In the genomic region with DNA sequence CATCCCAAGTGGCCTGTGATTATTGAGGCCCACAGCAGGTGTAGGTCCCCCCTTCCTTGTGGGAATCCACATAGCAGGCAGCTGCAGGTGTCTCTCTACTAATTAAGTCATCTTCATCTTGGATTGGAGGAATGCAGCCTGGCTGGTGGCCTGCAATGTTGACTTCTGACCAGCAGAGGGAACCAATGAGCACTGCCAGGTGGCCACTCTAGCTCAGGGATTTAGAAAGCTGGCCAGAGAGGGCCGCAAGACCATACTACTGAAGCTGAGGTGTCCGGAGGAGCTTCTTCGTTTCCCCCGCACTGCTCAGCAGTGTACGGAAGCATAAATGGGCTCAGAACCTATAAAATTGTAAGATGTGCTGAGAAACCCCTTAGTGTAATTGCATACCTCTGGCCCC, we compare ENCODE assay signal across 7 mouse cellular contexts. TPM values are rescaled to one million over a fixed set of nuclear protein-coding genes. Genes with fewer than 3 reads are reported as not detected.
DNase-seq lines count a peak whose midpoint lies in the region; ATAC-seq and TF ChIP-seq lines count a peak whose summit lies in the region.

No protein-coding gene starts in this region.

- H3K9ac ChIP-seq in ES-Bruce4 (ENCODE audit: low read depth, poor library complexity, severe bottlenecking), result no peak overlapping the region

- no peak overlapping the region for H3K27ac ChIP-seq in ES-Bruce4 (ENCODE audit: insufficient read depth, low read length)

- TF ChIP-seq EP300 in ES-Bruce4 (IDR thresholded peaks at IDR 0.05; ENCODE audit: insufficient read depth, low read depth, low read length), result no peak

- H3K4me3 ChIP-seq in ES-Bruce4 (ENCODE audit: low read depth, low read length), result no peak overlapping the region

- no peaks in the 10 kb centered on the region for H3K36me3 ChIP-seq in ES-Bruce4 (ENCODE audit: control insufficient read depth, insufficient read depth, low read length, poor library complexity, severe bottlenecking)

- H3K27me3 ChIP-seq in ES-Bruce4 (ENCODE audit: control insufficient read depth, insufficient read depth, low read length, poor library complexity, severe bottlenecking), result 0 out of 2 replicates have a peak, but pooled peaks cover 3% of the 10 kb centered on the region

- intact Hi-C loops in heart, postnatal 10 days (cut with DNase I), result loop anchor here (2.0 to 5.0 kb wide), 2 partner anchors 61 to 233 kb away; no protein-coding TSS in a partner anchor

- ATAC-seq in megakaryocyte, adult 5-6 weeks (ENCODE audit: poor library complexity, severe bottlenecking), result peak; percentile 81

- no peak for TF ChIP-seq POLR2A in ES-Bruce4 (IDR thresholded peaks at IDR 0.05; ENCODE audit: insufficient read depth, low read length)

- no peaks in the 10 kb centered on the region for H3K4me1 ChIP-seq in ES-Bruce4 (ENCODE audit: control insufficient read depth, insufficient read depth, low read length)

- no peaks in the 10 kb centered on the region for H3K9me3 ChIP-seq in ES-Bruce4 (replicated peaks; ENCODE audit: control insufficient read depth, insufficient read depth, low read length, poor library complexity, severe bottlenecking)

- peak; percentile 81 for DNase-seq in adrenal gland, postnatal 14 days
- DNase-seq in embryo, embryonic 11 days, result peak; percentile 77
- peak; percentile 80 to 85 for DNase-seq in heart, postnatal 10 days
- DNase-seq in layer of hippocampus, postnatal 10 days (ENCODE audit: low spot score in 2 of 2), result peak; percentile 83 to 87
- peak; percentile 47 for DNase-seq in skeletal muscle tissue, adult 2 months (ENCODE audit: low read depth, low spot score)

- TF ChIP-seq CTCF in ES-Bruce4 (IDR thresholded peaks at IDR 0.05; ENCODE audit: low read depth, low read length), result peak; percentile 97

RNA-seq across cellular contexts. Expression of gene Engase, which starts 31.3 kb away (rescaled TPM):
- 4.9 and 7.8 TPM in 2 replicates for polyA plus RNA-seq in ES-Bruce4 (2011; ENCODE audit: insufficient read depth, insufficient read length, low read depth, missing spikeins)
- total RNA-seq in adrenal gland, postnatal 14 days (2021), result 12.1 and 12.4 TPM in 2 replicates
- 1 to 10 TPM; 6.6 to 7.1 TPM for total RNA-seq in heart, postnatal 10 days (2021)
- 10 to 100 TPM; 14.0 to 14.4 TPM for total RNA-seq in layer of hippocampus, postnatal 10 days (2021)
- total RNA-seq in megakaryocyte, adult 5-6 weeks (2015), result 1.3 TPM in 2 replicates
- 3.7 and 5.5 TPM in 2 replicates for total RNA-seq in megakaryocyte, adult 5-6 weeks (2017)
